Comparison of ENCODE assay signal across 7 mouse cellular contexts in the genomic region with DNA sequence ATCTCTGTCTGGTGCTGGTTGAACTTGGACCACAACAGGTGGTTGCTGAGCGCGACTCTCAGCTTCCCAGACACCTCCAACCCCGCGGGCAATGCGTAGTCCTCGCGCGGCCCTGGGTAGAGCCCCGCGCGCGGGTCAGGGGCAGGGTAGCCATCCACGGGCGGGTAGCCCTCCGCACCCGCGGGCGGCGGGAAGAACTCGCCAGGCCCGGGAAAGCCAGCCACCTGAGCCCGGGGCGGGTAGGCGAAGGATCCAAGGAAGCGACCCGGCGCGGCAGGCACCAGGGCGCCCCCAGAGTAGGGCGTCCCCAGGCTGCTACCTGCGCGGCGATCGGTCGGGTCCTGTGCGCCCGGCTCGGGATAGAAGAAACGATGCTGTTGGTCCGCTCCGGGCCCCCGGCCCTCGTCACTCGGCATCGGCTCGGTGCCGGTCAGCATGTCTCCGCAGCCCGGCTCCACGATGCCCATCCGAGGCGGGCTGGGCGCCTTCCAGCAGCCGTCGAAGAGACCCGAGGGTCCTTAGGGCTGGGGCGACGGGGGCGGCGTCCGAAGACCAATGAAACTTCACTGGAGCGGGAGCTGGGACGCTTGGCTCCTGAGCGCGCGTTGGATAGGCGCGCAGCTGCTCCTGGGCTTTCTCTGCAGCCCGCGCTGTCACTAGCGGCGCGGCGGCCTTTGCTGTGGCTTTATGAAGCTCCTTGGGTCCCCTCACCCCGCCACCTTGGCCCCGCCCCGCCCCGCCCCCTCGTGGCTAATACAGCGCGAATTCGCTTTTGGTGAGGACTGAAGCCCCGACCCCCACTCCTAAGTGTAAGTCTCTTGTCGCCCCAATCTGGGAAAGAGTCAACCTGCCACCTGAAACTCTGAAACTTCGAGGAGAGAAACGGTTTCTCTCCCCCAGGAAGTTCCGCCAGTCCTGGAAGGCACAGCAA. TPM values are rescaled to one million over a fixed set of nuclear protein-coding genes. Genes with fewer than 3 reads are reported as not detected.
A peak's percentile ranks its signal among the peaks of the same experiment; 100 is the strongest.
DNase-seq lines count a peak whose midpoint lies in the region; ATAC-seq and TF ChIP-seq lines count a peak whose summit lies in the region.

Gene Tbx21, minus strand, starts transcription at position 661 of the 931 bp plus-strand sequence.

- peak within 1 kb of the TSS; percentile 45 for H3K27ac ChIP-seq in spleen, adult 2 months (ENCODE audit: insufficient read depth, low read length)
- no peak within 1 kb of the TSS for H3K27ac ChIP-seq in forebrain, embryonic 13.5 days
- no peak within 1 kb of the TSS for H3K27ac ChIP-seq in liver, embryonic 16.5 days (ENCODE audit: low read length)

- H3K36me3 ChIP-seq in spleen, adult 2 months (ENCODE audit: control insufficient read depth, insufficient read depth, low read length) = no peaks in the 10 kb centered on the region
- no peaks in the 10 kb centered on the region for H3K36me3 ChIP-seq in forebrain, embryonic 13.5 days (ENCODE audit: poor library complexity, severe bottlenecking)
- no peaks in the 10 kb centered on the region for H3K36me3 ChIP-seq in liver, embryonic 16.5 days (ENCODE audit: control insufficient read depth, insufficient read depth)

- H3K9ac ChIP-seq in forebrain, embryonic 13.5 days = peak within 1 kb of the TSS; percentile 51
- no peak within 1 kb of the TSS for H3K9ac ChIP-seq in liver, embryonic 16.5 days (ENCODE audit: low read depth, low read length)

- peaks cover 5% of the 10 kb centered on the region; the same call in 1 of the 2 replicates for H3K4me1 ChIP-seq in spleen, adult 2 months (ENCODE audit: control insufficient read depth, insufficient read depth, insufficient read length)
- H3K4me1 ChIP-seq in forebrain, embryonic 13.5 days = peaks cover 13% of the 10 kb centered on the region
- peaks cover 3% of the 10 kb centered on the region; the same call in 1 of the 2 replicates for H3K4me1 ChIP-seq in liver, embryonic 16.5 days (ENCODE audit: control insufficient read depth, low read depth, low read length)

- peaks cover 10% of the 10 kb centered on the region for H3K27me3 ChIP-seq in spleen, adult 2 months (ENCODE audit: control insufficient read depth, insufficient read depth, low read length)
- H3K27me3 ChIP-seq in forebrain, embryonic 13.5 days = peaks cover 76% of the 10 kb centered on the region
- H3K27me3 ChIP-seq in liver, embryonic 16.5 days (ENCODE audit: control insufficient read depth, insufficient read depth, low read depth, low read length) = peaks cover 67% of the 10 kb centered on the region

- no peaks in the 10 kb centered on the region for H3K9me3 ChIP-seq in forebrain, embryonic 13.5 days (replicated peaks)
- H3K9me3 ChIP-seq in liver, embryonic 16.5 days (replicated peaks; ENCODE audit: control insufficient read depth, low read length) = no peaks in the 10 kb centered on the region

- TF ChIP-seq POLR2A in spleen, adult 2 months (IDR thresholded peaks at IDR 0.05; ENCODE audit: low read depth, low read length) = no peak

- ATAC-seq in forebrain, embryonic 13.5 days = no peak
- no peak for ATAC-seq in liver, embryonic 16.5 days (ENCODE audit: low read depth)

- no peak for TF ChIP-seq CTCF in spleen, adult 2 months (IDR thresholded peaks at IDR 0.05; ENCODE audit: extremely low read depth, insufficient read depth, insufficient read length, insufficient replicate concordance)

- no peak for DNase-seq in spleen, adult 2 months (ENCODE audit: low read depth in 1 of 2, low spot score in 2 of 2)
- DNase-seq in spleen, postnatal 14 days (ENCODE audit: low spot score in 2 of 2) = no peak
- DNase-seq in testis, postnatal 10 days (ENCODE audit: low spot score) = peak; percentile 44
- DNase-seq in gastrocnemius, postnatal 14 days = no peak
- no peak for DNase-seq in gastrocnemius, postnatal 10 days

- H3K4me3 ChIP-seq in spleen, adult 2 months (ENCODE audit: extremely low read depth, insufficient read depth, insufficient read length) = peak within 1 kb of the TSS; percentile 65
- peak within 1 kb of the TSS; percentile 38 for H3K4me3 ChIP-seq in forebrain, embryonic 13.5 days
- peak within 1 kb of the TSS; percentile 38 for H3K4me3 ChIP-seq in liver, embryonic 16.5 days (ENCODE audit: low read depth, low read length)

- WGBS in spleen, adult 2 months = 1% methylated on average over 87 of the region's 87 CpGs
- WGBS in forebrain, embryonic 13.5 days = under 1% methylated on average over 85 of the region's 87 CpGs
- WGBS in liver, embryonic 16.5 days (ENCODE audit: insufficient replicate concordance) = 1% methylated on average over 85 of the region's 87 CpGs

- intact Hi-C loops in gastrocnemius, postnatal 14 days (cut with DNase I; ENCODE audit: low total_unique reads) = no loop called here

- H3K4me2 ChIP-seq in forebrain, embryonic 13.5 days = peak within 1 kb of the TSS; percentile 62
- H3K4me2 ChIP-seq in liver, embryonic 16.5 days (ENCODE audit: low read depth, low read length) = peak within 1 kb of the TSS; percentile 53

RNA-seq across cellular contexts. Expression of gene Tbx21, which starts in this region (rescaled TPM):
- 10.9 and 14.4 TPM in 2 replicates for polyA plus RNA-seq in spleen, adult 2 months (2012; rRNA removed)
- 0.27 and 0.31 TPM in 2 replicates for polyA plus RNA-seq in forebrain, embryonic 13.5 days (2015; fragmentation: Nextera tagmentation; extraction: Ambion mirVana)
- polyA plus RNA-seq in liver, embryonic 16.5 days (2015; fragmentation: Nextera tagmentation; extraction: Ambion mirVana) = 0.15 and 0.18 TPM in 2 replicates
- 1 to 10 TPM in 1 of 2 experiments, under 1 TPM in 1; 0.97 to 1.4 TPM for total RNA-seq in gastrocnemius, postnatal 14 days (2021)
- total RNA-seq in gastrocnemius, postnatal 10 days (2021) = 1 to 10 TPM; 1.3 to 1.7 TPM
